Mouse (Mus musculus) R1 (cell line): ENCODE data around the gene Blnk.

ENCODE experiments used
- DNase-seq: peaks from one replicate; pipeline ENCODE4 v3.0.0-alpha.2; 2018; ENCODE audit warnings: low read depth, low spot score

The Blnk gene

GRCm38 (mm10) chr19:40994057-40994585, at the start of gene Blnk:
Blnk (minus strand) TSS chr19:40994535.
- no peak for DNase-seq

GRCm38 (mm10) chr19:41039110-41039509, 44.8 kb upstream of the Blnk start:
- no peak for DNase-seq

- no peak for DNase-seq
These were observed 41.6 kb upstream of the Blnk start for GRCm38 (mm10) chr19:41035809-41036551.

DNA sequence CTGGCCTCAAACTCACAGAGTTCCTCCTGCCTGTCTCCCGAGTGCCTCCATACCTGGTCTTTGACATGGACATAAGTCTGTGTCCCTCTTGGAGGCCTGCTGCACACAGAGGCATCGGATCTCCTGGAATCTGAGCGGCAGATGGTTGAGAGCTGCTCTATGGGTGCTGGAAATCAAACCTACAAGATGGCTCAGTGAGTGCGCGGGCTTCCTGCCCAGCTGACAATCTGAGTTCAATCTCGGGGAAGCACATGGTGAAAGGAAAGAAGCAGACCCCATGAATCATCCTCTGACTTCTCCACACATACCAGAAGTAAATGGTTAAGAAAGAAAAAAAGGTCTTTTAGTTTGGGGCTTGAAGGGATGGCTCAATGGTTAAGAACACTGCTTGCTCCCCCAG, 37.5 kb upstream of the Blnk start:
- no peak for DNase-seq

DNA sequence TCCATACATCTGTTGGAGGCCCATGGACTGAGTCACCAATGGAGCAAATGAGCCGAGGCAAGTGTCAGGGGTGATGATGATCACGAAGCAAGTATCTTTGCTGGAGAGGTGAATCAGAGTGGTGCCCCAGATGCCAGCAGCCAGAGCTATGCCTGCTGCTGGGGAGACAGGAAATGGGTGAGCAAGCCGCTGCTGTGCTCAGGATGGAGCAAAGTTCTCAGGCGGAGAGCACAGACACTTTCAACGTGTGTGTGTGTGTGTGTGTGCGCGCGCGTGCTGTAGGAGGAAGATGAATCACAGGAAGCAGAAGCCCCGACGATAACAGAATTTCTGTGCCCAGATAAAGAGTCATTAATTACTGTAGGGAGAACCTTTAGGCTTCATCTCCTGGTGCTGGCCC, 36.7 kb upstream of the Blnk start:
- no peak for DNase-seq

GRCm38 (mm10) chr19:41030161-41030560, 35.8 kb upstream of the Blnk start:
- no peak for DNase-seq

DNA sequence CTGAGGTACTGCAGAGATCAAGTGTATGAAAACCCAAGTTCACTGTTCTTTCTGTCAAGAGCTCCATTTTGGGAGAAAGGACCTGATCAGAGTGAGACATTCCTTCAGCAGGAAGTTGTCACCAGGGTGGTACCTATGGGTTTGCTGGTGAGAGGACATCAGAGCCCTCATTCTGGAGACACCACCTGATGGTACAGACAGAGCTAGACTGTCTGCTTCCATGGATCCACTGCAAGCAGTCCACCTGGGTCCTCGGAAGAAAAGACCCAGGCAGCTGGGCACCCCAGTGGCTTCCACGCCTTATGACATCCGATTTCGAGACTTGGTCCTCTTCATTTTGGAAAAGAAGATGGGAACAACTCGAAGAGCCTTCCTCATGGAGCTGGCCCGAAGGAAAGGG, 34.9 kb upstream of the Blnk start, which contains the start of gene Dntt:
Gene Dntt (plus strand): TSS at position 57 of the 400 bp plus-strand sequence.
- no peak for DNase-seq

DNA sequence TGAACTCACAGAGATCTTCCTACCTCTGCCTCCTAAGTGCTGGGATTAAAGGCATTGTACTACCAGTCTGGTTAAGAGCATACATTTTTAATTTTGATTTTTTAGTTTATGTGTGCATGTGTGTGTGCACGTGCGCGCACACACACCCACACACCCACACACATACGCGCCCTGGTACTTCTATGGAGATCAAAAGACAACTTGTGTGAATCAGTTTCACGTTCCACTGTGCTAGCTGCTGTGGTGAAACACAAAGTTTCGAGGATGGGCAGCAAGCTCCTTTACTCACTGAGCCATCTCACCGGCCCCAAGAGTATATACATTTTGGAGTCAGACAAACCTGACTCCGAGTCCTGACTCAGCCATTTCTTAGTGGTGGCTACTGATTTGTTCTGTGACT, 33.3 kb upstream of the Blnk start:
- no peak for DNase-seq

DNA sequence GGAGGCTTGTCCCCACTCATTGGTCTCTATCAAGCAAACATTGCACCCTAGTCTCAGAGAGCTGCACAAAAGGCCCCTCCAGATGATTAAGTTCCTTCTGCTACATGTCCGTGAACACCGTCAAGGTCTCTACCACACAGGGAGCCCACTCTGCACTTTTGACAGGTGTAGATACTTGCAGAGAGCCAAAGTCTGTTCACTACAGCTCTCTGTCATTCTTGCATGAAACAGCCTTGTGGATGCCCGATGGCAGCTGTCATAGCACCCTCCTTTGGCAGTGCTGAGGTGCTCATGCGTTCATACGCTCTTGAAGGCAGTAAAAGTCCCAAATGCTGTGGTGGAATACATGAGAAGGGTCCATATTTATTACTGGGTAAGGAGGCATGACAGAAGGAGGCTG, 32.7 kb upstream of the Blnk start:
- no peak for DNase-seq

DNA sequence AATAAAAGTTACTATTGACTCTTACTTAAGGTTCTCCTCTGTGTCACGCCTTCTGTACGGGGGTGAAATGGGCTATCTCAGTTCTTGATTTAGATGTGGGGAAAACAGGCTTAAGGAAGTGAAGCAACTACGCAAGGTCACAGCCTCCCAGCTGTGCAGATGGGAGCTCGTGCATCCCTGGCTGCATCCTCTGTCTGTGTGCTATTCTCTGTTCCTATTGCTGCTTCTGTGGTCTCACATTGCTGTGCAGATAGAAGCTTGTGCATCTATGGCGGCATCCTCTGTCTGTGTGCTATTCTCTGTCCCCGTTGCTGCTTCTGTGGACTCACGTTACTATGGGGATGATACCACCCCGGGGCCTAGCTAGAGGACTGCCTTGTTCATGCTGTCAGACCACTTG, 32.2 kb upstream of the Blnk start:
- no peak for DNase-seq

DNA sequence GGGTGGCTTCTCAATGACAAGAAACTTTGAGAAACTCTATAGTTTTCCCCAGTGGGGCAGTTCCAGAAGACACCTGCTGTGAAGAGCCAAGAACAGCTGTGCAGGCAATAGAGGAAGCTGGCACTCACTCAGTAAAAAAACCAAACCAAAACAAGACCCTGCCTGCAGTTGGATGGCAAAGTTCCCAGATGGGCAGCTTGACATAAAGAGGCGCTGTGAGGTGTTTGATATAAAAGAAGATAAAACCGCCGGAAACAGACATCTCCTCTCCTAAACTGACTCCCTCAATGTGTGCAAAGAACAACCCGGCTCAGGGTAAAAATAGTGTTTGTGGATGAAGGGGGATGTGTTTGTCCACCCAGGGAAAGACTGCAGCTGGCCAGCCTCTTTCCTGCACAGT, 27.9 kb upstream of the Blnk start:
- DNase-seq = no peak

DNA sequence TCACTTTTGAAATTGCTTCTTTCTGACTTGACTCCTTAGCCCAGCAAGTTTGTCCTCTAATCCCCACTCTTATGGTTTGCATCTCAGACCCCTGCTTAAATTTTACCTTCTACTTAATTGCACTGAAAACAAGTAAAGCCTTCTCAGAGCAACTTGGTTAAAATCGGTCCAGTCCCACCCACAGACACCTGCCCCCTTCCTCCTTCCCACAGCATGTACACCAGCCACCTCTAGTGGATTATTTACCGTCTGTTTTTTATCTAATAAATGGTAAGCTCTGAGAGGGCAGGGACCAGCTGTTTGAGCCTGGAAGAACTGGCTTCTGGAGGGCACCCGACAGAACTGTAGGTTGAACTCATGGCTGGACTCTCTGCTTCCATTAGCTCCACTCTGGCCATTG, 26.2 kb upstream of the Blnk start:
- DNase-seq = no peak

DNA sequence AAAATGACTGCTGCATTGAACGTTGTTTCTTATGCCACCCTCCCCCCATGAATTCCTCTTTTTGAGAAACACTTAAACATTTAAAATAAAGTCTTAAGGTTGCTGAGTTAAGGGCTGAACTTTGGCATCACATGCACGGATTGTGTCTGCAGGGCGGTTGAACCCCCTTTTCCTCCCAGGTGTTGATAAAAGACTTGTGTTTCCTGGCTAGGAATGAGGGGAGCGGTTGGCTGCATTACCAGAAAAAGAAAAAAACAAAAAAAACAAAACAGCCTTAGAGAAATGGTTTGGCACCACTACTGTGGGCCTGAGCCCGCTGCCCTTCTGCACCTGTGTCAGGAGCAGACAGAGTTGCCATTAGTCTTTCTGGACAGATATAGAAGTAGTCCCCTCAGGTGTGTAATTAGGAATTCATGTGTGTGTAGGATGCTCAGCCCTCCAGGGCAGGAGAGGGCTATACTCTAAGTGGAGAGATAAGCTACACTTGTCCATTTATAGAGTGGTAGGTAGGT, 24.9 kb upstream of the Blnk start:
- no peak for DNase-seq

- DNase-seq = peak; percentile 79
These were observed 21.8 kb upstream of the Blnk start for GRCm38 (mm10) chr19:41015951-41016716.

- DNase-seq = no peak
These were observed 19.7 kb upstream of the Blnk start for GRCm38 (mm10) chr19:41014003-41014402.

GRCm38 (mm10) chr19:41013591-41013990, 19.3 kb upstream of the Blnk start:
- peak; percentile 93 for DNase-seq

- no peak for DNase-seq
These were observed 17.3 kb upstream of the Blnk start for GRCm38 (mm10) chr19:41011676-41012075.

DNA sequence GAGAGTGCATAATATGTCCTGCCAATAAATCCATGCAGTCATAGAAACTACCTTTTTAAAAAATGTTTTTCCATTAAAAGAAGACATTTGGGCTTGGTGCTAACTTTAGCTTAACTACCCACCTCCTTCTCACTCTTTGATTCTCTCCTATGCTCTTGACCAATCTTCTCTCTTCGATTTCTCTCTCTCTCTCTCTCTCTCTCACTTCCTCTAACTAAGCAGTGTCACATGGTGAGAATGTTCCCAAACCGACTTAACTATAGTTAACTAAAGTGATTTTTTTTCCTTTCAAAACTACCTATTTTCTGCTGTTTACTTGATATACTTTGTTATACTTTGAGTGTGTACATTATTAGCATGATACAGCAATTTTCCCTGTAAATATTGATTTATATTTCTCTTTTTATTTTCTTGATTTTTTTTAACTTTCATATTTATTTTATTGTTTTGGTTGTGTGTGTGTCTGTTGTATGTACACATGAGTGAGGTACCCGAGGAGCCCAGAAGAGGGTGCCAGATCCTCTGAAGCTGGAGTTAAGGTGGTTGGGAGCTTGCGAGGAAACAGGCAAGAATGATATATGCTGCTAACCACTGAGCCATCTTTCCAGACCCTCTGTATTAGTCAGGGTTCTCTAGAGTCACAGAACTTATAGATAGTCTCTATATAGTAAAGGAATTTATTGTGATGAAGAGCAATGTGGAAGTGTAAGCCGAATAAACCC, 14.5 kb upstream of the Blnk start:
- peak; percentile 34 for DNase-seq

GRCm38 (mm10) chr19:41007733-41008132, 13.4 kb upstream of the Blnk start:
- no peak for DNase-seq

DNA sequence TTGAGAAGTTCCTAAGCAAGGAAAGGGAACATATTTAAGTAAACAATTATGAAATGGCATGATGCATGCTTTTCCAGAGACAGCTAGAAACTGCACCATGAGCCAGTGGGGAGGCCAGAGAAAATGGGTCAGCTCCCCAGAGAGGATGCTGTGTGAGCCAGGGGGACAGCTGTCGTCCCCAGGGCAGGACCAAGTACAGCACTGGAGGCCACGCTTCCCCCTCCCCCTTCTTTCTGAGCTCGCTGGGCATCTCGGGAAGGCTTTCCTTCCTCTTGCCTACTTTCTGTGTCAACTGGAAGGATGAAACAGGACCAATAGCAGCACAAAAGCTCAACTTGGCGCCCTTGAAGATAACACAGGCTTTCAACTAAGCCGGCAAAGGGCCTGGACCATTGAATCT, 13.0 kb upstream of the Blnk start:
- no peak for DNase-seq

DNA sequence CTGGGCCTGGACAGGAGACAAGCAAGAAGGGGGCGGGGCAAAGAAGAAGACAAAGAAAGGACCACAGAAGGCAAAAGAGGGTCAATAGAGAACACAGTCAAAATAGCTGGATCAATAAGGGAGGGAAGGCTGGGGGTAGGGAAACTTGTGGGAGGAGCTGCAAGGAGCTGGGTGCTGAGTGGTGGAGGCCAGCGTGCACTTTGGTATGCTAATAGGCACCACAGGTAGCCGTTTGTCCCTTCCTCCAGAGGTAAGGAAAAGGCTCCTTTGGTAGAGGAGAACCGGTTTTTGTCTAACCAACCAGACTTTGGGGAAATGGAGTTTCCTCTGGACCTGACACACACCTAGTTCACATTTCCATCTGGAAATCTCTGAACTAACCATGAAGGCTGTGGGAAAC, 12.3 kb upstream of the Blnk start:
- DNase-seq = peak; percentile 73
